8 mouse cellular contexts compared by ENCODE assay signal in the genomic region with DNA sequence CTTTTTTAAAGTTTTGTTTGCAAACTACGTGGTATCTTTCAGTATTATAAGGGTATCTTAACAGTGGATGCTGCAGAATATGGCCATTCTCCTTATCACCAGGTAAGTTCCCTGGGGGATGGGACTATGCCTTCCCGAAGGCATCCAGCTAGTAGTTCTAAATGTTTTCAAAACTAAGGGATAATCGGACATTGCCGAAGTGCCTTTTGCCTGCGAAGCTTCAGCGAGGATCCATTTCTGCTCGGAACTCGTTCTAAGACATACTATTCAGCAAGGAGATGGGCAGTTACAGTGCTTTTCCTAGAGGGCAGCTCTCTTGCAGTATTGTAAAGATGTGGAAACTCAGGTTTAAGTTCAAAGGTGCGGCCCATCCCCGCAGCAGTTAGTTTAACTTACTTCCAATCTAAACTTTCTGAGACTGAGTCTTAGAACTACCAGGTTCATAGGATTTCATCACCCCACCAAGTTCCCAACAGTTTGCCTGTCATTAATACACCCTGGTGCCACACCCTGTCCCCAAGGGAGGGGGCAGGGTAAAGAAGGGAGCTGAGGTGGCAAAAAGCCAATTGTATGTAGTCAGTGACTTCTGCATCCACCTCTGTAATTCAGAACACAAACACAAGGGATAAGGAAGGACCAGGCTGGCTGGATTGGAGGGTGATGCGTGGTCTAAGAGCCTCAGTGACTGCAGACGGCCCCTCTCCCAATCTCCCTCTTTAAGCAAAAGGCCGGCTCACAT. TPM values are rescaled to one million over a fixed set of nuclear protein-coding genes. Genes with fewer than 3 reads are reported as not detected.
DNase-seq lines count a peak whose midpoint lies in the region; ATAC-seq lines count a peak whose summit lies in the region.

No protein-coding gene starts in this region.

- peak overlapping the region; percentile 72 for H3K9ac ChIP-seq in embryonic facial prominence, embryonic 13.5 days
- H3K9ac ChIP-seq in intestine, embryonic 15.5 days, result peak overlapping the region; percentile 66

- intact Hi-C loops in heart, postnatal 25 days (cut with DNase I), result no loop called here

- peaks cover 18% of the 10 kb centered on the region; the same call in 1 of the 2 replicates for H3K4me1 ChIP-seq in heart, embryonic 10.5 days
- peaks cover 19% of the 10 kb centered on the region for H3K4me1 ChIP-seq in embryonic facial prominence, embryonic 13.5 days
- 0 out of 2 replicates have a peak, but pooled peaks cover 5% of the 10 kb centered on the region for H3K4me1 ChIP-seq in intestine, embryonic 15.5 days (replicated peaks)

- peaks cover 23% of the 10 kb centered on the region for H3K36me3 ChIP-seq in heart, embryonic 10.5 days
- peaks cover 10% of the 10 kb centered on the region; the same call in 1 of the 2 replicates for H3K36me3 ChIP-seq in embryonic facial prominence, embryonic 13.5 days
- 0 out of 2 replicates have a peak, but pooled peaks cover 3% of the 10 kb centered on the region for H3K36me3 ChIP-seq in intestine, embryonic 15.5 days

- no peaks in the 10 kb centered on the region for H3K9me3 ChIP-seq in heart, embryonic 10.5 days
- H3K9me3 ChIP-seq in embryonic facial prominence, embryonic 13.5 days, result no peaks in the 10 kb centered on the region
- no peaks in the 10 kb centered on the region for H3K9me3 ChIP-seq in intestine, embryonic 15.5 days

- WGBS in heart, embryonic 10.5 days, result 72% methylated on average over 13 of the region's 13 CpGs
- WGBS in embryonic facial prominence, embryonic 13.5 days, result 67% methylated on average over 13 of the region's 13 CpGs
- WGBS in intestine, embryonic 15.5 days, result 66% methylated on average over 13 of the region's 13 CpGs

- ATAC-seq in embryonic facial prominence, embryonic 13.5 days (ENCODE audit: insufficient number of reproducible peaks, insufficient read depth, low FRiP score, low TSS enrichment, low read depth), result no peak
- peak; percentile 62 for ATAC-seq in intestine, embryonic 15.5 days
- ATAC-seq in megakaryocyte, adult 5-6 weeks (ENCODE audit: poor library complexity, severe bottlenecking), result peak; percentile 53; the same call in 1 of the 2 replicates

- peak overlapping the region; percentile 77 for H3K4me3 ChIP-seq in heart, embryonic 10.5 days
- H3K4me3 ChIP-seq in embryonic facial prominence, embryonic 13.5 days, result peak overlapping the region; percentile 64
- peak overlapping the region; percentile 64 for H3K4me3 ChIP-seq in intestine, embryonic 15.5 days (replicated peaks)

- DNase-seq in heart, embryonic 10.5 days (ENCODE audit: low spot score), result peak; percentile 69
- DNase-seq in heart, postnatal 25 days (ENCODE audit: low spot score), result no peak
- no peak for DNase-seq in testis, postnatal 14 days (ENCODE audit: low spot score)
- no peak for DNase-seq in yolk sac, embryonic 10.5 days (ENCODE audit: low spot score)
- DNase-seq in left cerebral cortex, adult 18-20 months (ENCODE audit: low spot score in 2 of 2), result no peak

- H3K27ac ChIP-seq in heart, embryonic 10.5 days, result peak overlapping the region; percentile 89
- no peak overlapping the region for H3K27ac ChIP-seq in embryonic facial prominence, embryonic 13.5 days
- no peak overlapping the region for H3K27ac ChIP-seq in intestine, embryonic 15.5 days

- H3K27me3 ChIP-seq in heart, embryonic 10.5 days (ENCODE audit: insufficient read depth, poor library complexity, severe bottlenecking), result no peaks in the 10 kb centered on the region
- peaks cover 6% of the 10 kb centered on the region for H3K27me3 ChIP-seq in embryonic facial prominence, embryonic 13.5 days
- no peaks in the 10 kb centered on the region for H3K27me3 ChIP-seq in intestine, embryonic 15.5 days (replicated peaks)

- peak overlapping the region; percentile 90 for H3K4me2 ChIP-seq in embryonic facial prominence, embryonic 13.5 days
- H3K4me2 ChIP-seq in intestine, embryonic 15.5 days (replicated peaks), result peak overlapping the region; percentile 84

RNA-seq across cellular contexts. Expression of a gene that starts 1.7 kb away (rescaled TPM):
- polyA plus RNA-seq in heart, embryonic 10.5 days (2016; fragmentation: Nextera tagmentation; extraction: Ambion mirVana), result 37.9 and 44.6 TPM in 2 replicates
- 10 to 100 TPM; 15.1 to 19.8 TPM for total RNA-seq in heart, postnatal 25 days (2021)
- 33.4 and 39.2 TPM in 2 replicates for polyA plus RNA-seq in embryonic facial prominence, embryonic 13.5 days (2015; fragmentation: Nextera tagmentation; extraction: Ambion mirVana)
- 57.3 and 59.6 TPM in 2 replicates for polyA plus RNA-seq in intestine, embryonic 15.5 days (2015; fragmentation: Nextera tagmentation; extraction: Ambion mirVana)
- total RNA-seq in megakaryocyte, adult 5-6 weeks (2015), result 0.47 and 1.3 TPM in 2 replicates
- total RNA-seq in megakaryocyte, adult 5-6 weeks (2017), result 2.2 and 5.9 TPM in 2 replicates
- total RNA-seq in left cerebral cortex, adult 18-20 months (2021), result 10 to 100 TPM; 27.5 to 32.3 TPM

RNA-seq across cellular contexts. Expression of a gene that starts 48.5 kb away (rescaled TPM):
- 39.4 and 48.3 TPM in 2 replicates for polyA plus RNA-seq in heart, embryonic 10.5 days (2016; fragmentation: Nextera tagmentation; extraction: Ambion mirVana)
- total RNA-seq in heart, postnatal 25 days (2021), result 10 to 100 TPM; 24.7 to 25.5 TPM
- 42.2 and 42.8 TPM in 2 replicates for polyA plus RNA-seq in embryonic facial prominence, embryonic 13.5 days (2015; fragmentation: Nextera tagmentation; extraction: Ambion mirVana)
- polyA plus RNA-seq in intestine, embryonic 15.5 days (2015; fragmentation: Nextera tagmentation; extraction: Ambion mirVana), result 34.0 and 35.9 TPM in 2 replicates
- total RNA-seq in megakaryocyte, adult 5-6 weeks (2015), result 18.5 and 22.2 TPM in 2 replicates
- total RNA-seq in megakaryocyte, adult 5-6 weeks (2017), result 6.4 and 11.7 TPM in 2 replicates
- 10 to 100 TPM; 26.4 to 30.5 TPM for total RNA-seq in left cerebral cortex, adult 18-20 months (2021)

RNA-seq across cellular contexts. Expression of a gene that starts 48.6 kb away (rescaled TPM):
- polyA plus RNA-seq in heart, embryonic 10.5 days (2016; fragmentation: Nextera tagmentation; extraction: Ambion mirVana), result 16.6 and 25.3 TPM in 2 replicates
- total RNA-seq in heart, postnatal 25 days (2021), result 1 to 10 TPM; 5.0 to 5.8 TPM
- 39.4 and 42.8 TPM in 2 replicates for polyA plus RNA-seq in embryonic facial prominence, embryonic 13.5 days (2015; fragmentation: Nextera tagmentation; extraction: Ambion mirVana)
- polyA plus RNA-seq in intestine, embryonic 15.5 days (2015; fragmentation: Nextera tagmentation; extraction: Ambion mirVana), result 13.5 and 15.3 TPM in 2 replicates
- total RNA-seq in megakaryocyte, adult 5-6 weeks (2015), result 1.7 and 2.6 TPM in 2 replicates
- total RNA-seq in megakaryocyte, adult 5-6 weeks (2017), result 0.95 and 1.1 TPM in 2 replicates
- total RNA-seq in left cerebral cortex, adult 18-20 months (2021), result 10 to 100 TPM; 10.6 to 11.4 TPM
